Mouse (Mus musculus) intestine, postnatal 0 days (tissue): ENCODE results near the gene Tspan9. TPM values are rescaled to one million over a fixed set of nuclear protein-coding genes. Genes with fewer than 3 reads are reported as not detected.

Experiments
- ATAC-seq: fragments of 200-750 bp; cut with Nextera tagmentation; 2 replicates; pipeline ENCODE4 v1.8.0; 2017; ENCODE audit warnings: mild to moderate bottlenecking, moderate TSS enrichment, moderate library complexity
- H3K27ac ChIP-seq: fragments of 300-500 bp; sonication (generic); 2 replicates; pipeline ENCODE4 v1.5.1; 2014; ENCODE audit warnings: mild to moderate bottlenecking, low read depth, low read length, moderate library complexity
- H3K27me3 ChIP-seq: fragments of 300-500 bp; sonication (generic); replicated peaks from 2 replicates; pipeline ENCODE4 v1.6.1; 2014; ENCODE audit warnings: low read length, mixed read lengths; ENCODE audit not compliant: control insufficient read depth, insufficient read depth
- H3K36me3 ChIP-seq: fragments of 300-500 bp; sonication (generic); 2 replicates; pipeline ENCODE4 v1.6.1; 2014; ENCODE audit warnings: mild to moderate bottlenecking, moderate library complexity; ENCODE audit not compliant: control insufficient read depth, insufficient read depth
- H3K4me1 ChIP-seq: fragments of 300-500 bp; sonication (generic); replicated peaks from 2 replicates; pipeline ENCODE4 v1.6.1; 2014; ENCODE audit warnings: antibody characterized with exemption, low read length, mixed read lengths; ENCODE audit not compliant: control insufficient read depth, insufficient read depth
- H3K4me2 ChIP-seq: fragments of 300-500 bp; sonication (generic); replicated peaks from 2 replicates; pipeline ENCODE4 v1.6.1; 2014; ENCODE audit warnings: low read depth, mild to moderate bottlenecking, moderate library complexity
- H3K4me3 ChIP-seq: fragments of 300-500 bp; sonication (generic); 2 replicates; pipeline ENCODE4 v1.5.1; 2014; ENCODE audit warnings: low read depth, low read length
- H3K9ac ChIP-seq: fragments of 300-500 bp; sonication (generic); 2 replicates; pipeline ENCODE4 v1.6.1; 2014; ENCODE audit warnings: mild to moderate bottlenecking, low read depth, low read length
- H3K9me3 ChIP-seq: fragments of 300-500 bp; sonication (generic); 2 replicates; pipeline ENCODE4 v1.6.1; 2016; ENCODE audit warnings: mixed run types; ENCODE audit not compliant: control insufficient read depth
- CTCF ChIP-seq: sonication (generic); IDR thresholded peaks from 2 replicates; pipeline ENCODE4 v1.5.1; 2016; ENCODE audit warnings: low read depth, mild to moderate bottlenecking, control low read depth, antibody characterized with exemption, moderate library complexity
- WGBS: fragments of 180-500 bp; shearing (Covaris S2); extraction: QIAGEN DNeasy Blood & Tissue Kit; methylation state at CpG from one replicate; pipeline ENCODE4 v1.1.7; 2014; 5-methylcytosine and 5-hydroxymethylcytosine counted together
- polyA plus RNA-seq: library from polyadenylated mRNA; unstranded; fragments of >200 nt; fragmentation: Nextera tagmentation; extraction: Ambion mirVana; gene quantifications from 2 replicates; pipeline ENCODE4 v1.2.1, GENCODE M21; 2015

Gene Tspan9
- polyA plus RNA-seq, 1 experiment from 2014 or later = 55.5 TPM

DNA sequence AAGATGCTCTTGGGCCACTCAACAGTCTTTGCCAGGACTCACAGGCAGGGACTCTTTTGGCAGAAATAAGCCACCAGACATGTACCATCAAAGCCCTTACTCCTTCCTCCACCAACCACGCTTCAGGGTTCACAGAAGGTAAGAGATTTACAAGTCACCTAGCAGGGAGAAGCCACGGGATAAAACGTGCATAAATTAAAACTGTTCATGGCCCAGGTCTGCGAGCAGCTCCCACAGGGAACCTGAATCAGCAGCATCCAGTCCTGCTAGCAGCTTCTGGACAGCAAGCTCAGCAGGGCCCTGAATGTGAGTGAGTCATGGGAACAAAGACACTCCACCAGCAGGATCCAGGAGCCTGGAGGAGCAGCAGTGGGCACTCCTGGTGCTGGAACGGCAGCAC, 7.9 kb downstream of the Tspan9 start:
- Histone ChIP-seq H3K27ac (no peak overlapping the region), H3K27me3 (no peaks in the 10 kb centered on the region), H3K4me1 (peaks cover 6% of the 10 kb centered on the region), H3K9ac (no peak overlapping the region), H3K4me3 (no peak overlapping the region), H3K9me3 (no peaks in the 10 kb centered on the region), H3K4me2 (no peak overlapping the region), H3K36me3 (no peaks in the 10 kb centered on the region)
- WGBS = 83% methylated on average over 5 of the region's 5 CpGs
- ATAC-seq = no peak
- no peak for TF ChIP-seq CTCF

- no peak for TF ChIP-seq CTCF
- H3K4me2 ChIP-seq = no peak overlapping the region
- H3K9ac ChIP-seq = no peak overlapping the region
These were observed 8.4 kb downstream of the Tspan9 start for GRCm38 (mm10) chr6:128135006-128135405.

DNA sequence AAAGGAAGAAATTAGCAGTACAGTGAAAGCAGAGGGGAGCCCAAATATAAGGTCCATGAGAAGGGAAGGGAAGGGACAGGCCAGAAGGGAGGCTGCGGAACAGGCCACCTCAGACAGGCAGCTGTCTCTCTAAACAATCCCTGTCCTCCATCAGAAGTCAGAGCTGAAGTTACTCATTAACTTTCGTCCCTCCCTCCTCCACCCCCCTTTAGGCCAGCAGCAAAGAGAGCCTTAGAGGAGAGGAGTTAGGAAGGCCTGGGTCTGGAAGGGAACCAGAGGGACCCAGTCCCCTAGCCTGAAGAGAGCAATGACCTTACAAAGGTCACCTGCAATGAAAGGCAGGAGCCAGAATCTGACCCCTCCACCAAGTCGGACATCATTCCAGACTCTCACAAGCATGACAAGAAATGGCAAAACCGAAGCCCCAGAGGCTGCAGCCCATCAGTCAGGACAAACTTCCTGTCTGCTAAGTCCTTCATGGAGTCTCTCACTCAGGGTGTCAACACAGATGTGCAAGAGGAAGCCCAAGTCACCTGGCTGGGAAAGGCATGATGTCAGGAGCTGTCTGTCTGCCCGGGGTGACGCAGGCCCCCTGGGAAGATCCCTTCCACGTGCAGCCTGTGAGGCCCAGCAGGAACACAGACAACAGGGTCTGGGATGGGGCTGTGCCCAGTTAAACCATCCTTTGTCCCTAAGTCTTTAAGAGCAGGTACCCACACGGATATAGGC, 9.0 kb downstream of the Tspan9 start:
- Histone ChIP-seq H3K9me3 (no peaks in the 10 kb centered on the region), H3K9ac (no peak overlapping the region), H3K27ac (peak overlapping the region; percentile 46), H3K27me3 (no peaks in the 10 kb centered on the region), H3K4me1 (peaks cover 7% of the 10 kb centered on the region), H3K4me3 (no peak overlapping the region), H3K4me2 (peak overlapping the region; percentile 40), H3K36me3 (no peaks in the 10 kb centered on the region)
- WGBS = 30% methylated on average over 8 of the region's 8 CpGs
- TF ChIP-seq CTCF = no peak
- peak; percentile 59; the same call in 1 of the 2 replicates for ATAC-seq

More at GRCm38 (mm10) chr6:128135006-128135405, 8.4 kb downstream of the Tspan9 start:
- Histone ChIP-seq H3K27me3 (no peaks in the 10 kb centered on the region), H3K9me3 (no peaks in the 10 kb centered on the region), H3K4me1 (peaks cover 7% of the 10 kb centered on the region), H3K4me3 (no peak overlapping the region), H3K36me3 (no peaks in the 10 kb centered on the region), H3K27ac (no peak overlapping the region)
- ATAC-seq = no peak
- WGBS = 77% methylated on average over 5 of the region's 5 CpGs

- Histone ChIP-seq H3K36me3 (0 out of 2 replicates have a peak, but pooled peaks cover 4% of the 10 kb centered on the region), H3K27me3 (no peaks in the 10 kb centered on the region), H3K4me1 (peaks cover 7% of the 10 kb centered on the region), H3K9me3 (no peaks in the 10 kb centered on the region), H3K4me2 (peak overlapping the region; percentile 40), H3K27ac (peak overlapping the region; percentile 46), H3K4me3 (no peak overlapping the region), H3K9ac (no peak overlapping the region; the same call in 1 of the 2 replicates)
- TF ChIP-seq CTCF = no peak
- peak; percentile 20; the same call in 1 of the 2 replicates for ATAC-seq
- 31% methylated on average over 10 of the region's 10 CpGs for WGBS
These were observed 9.7 kb downstream of the Tspan9 start for GRCm38 (mm10) chr6:128133679-128134191.

- Histone ChIP-seq H3K36me3 (0 out of 2 replicates have a peak, but pooled peaks cover 6% of the 10 kb centered on the region), H3K9me3 (no peaks in the 10 kb centered on the region), H3K27ac (no peak overlapping the region), H3K9ac (no peak overlapping the region), H3K4me2 (no peak overlapping the region), H3K27me3 (no peaks in the 10 kb centered on the region), H3K4me3 (no peak overlapping the region), H3K4me1 (peaks cover 7% of the 10 kb centered on the region)
- 77% methylated on average over 6 of the region's 6 CpGs for WGBS
- no peak for TF ChIP-seq CTCF
- peak; percentile 20; the same call in 1 of the 2 replicates for ATAC-seq
These were observed 10.8 kb downstream of the Tspan9 start for GRCm38 (mm10) chr6:128132581-128132980.

DNA sequence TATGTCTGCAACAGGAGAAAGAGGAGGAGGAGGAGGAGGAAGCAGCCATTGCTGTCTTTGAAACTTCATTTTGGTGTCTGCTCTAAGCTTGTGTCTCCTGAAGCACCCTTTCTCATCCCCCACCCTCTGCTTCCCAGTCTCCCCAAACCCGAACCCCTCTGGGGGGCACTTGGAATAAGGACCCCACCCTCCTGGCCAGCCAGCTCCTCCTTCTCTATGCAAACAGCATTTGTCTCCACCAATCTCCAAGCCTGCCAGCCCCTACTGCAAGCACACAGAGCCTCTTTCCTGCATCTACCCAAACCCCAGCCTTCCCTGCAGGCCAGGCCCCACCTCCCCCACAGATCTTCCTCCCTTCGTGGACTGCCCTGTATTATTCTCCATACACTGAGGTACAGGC, 12.0 kb downstream of the Tspan9 start:
- Histone ChIP-seq H3K4me3 (no peak overlapping the region), H3K9me3 (no peaks in the 10 kb centered on the region), H3K27me3 (no peaks in the 10 kb centered on the region), H3K4me1 (peaks cover 7% of the 10 kb centered on the region), H3K27ac (no peak overlapping the region), H3K9ac (no peak overlapping the region), H3K4me2 (no peak overlapping the region), H3K36me3 (0 out of 2 replicates have a peak, but pooled peaks cover 6% of the 10 kb centered on the region)
- TF ChIP-seq CTCF = no peak
- 64% methylated on average over 2 of the region's 2 CpGs for WGBS
- no peak for ATAC-seq
